Mouse (Mus musculus) embryonic facial prominence, embryonic 11.5 days (tissue): ENCODE data around the gene Fezf2. TPM values are rescaled to one million over a fixed set of nuclear protein-coding genes. Genes with fewer than 3 reads are reported as not detected.

Experiments
- ATAC-seq: fragments of 200-750 bp; cut with Nextera tagmentation; replicated peaks from 2 replicates; pipeline ENCODE4 v1.8.0; 2017; ENCODE audit warnings: low read depth; ENCODE audit not compliant: insufficient number of reproducible peaks, low FRiP score, low TSS enrichment
- DNase-seq: peaks from one replicate; pipeline ENCODE4 v3.0.0-alpha.2; 2015; ENCODE audit warnings: low spot score
- H3K27ac ChIP-seq: fragments of 300-500 bp; sonication (generic); replicated peaks from 2 replicates; pipeline ENCODE4 v1.5.1; 2014; ENCODE audit warnings: mild to moderate bottlenecking, low read depth, low read length, control low read depth
- H3K27me3 ChIP-seq: fragments of 300-500 bp; sonication (generic); 2 replicates; pipeline ENCODE4 v1.6.1; 2014; ENCODE audit warnings: mild to moderate bottlenecking, low read length, moderate library complexity, mixed read lengths; ENCODE audit not compliant: control insufficient read depth, insufficient read depth
- H3K36me3 ChIP-seq: fragments of 300-500 bp; sonication (generic); replicated peaks from 2 replicates; pipeline ENCODE4 v1.6.1; 2014; ENCODE audit warnings: low read depth, mild to moderate bottlenecking, low read length, moderate library complexity, mixed read lengths; ENCODE audit not compliant: control insufficient read depth, insufficient read depth
- H3K4me1 ChIP-seq: fragments of 300-500 bp; sonication (generic); 2 replicates; pipeline ENCODE4 v1.6.1; 2014; ENCODE audit warnings: low read length, mixed read lengths; ENCODE audit not compliant: control insufficient read depth, insufficient read depth
- H3K4me2 ChIP-seq: fragments of 300-500 bp; sonication (generic); 2 replicates; pipeline ENCODE4 v1.6.1; 2014; ENCODE audit warnings: low read depth, mild to moderate bottlenecking, control low read depth, low read length, moderate library complexity
- H3K4me3 ChIP-seq: fragments of 300-500 bp; sonication (generic); 2 replicates; pipeline ENCODE4 v1.5.1; 2014; ENCODE audit warnings: low read depth, low read length, control low read depth
- H3K9ac ChIP-seq: fragments of 300-500 bp; sonication (generic); replicated peaks from 2 replicates; pipeline ENCODE4 v1.6.1; 2014; ENCODE audit warnings: mild to moderate bottlenecking, control low read depth, low read length
- H3K9me3 ChIP-seq: fragments of 300-500 bp; sonication (generic); replicated peaks from 2 replicates; pipeline ENCODE4 v1.6.1; 2016; ENCODE audit warnings: mild to moderate bottlenecking, low read length, inconsistent platforms, mixed read lengths; ENCODE audit not compliant: control insufficient read depth
- WGBS: fragments of 180-500 bp; shearing (Covaris S2); extraction: QIAGEN DNeasy Blood & Tissue Kit; methylation state at CpG from one replicate; pipeline ENCODE4 v1.1.7; 2014; 5-methylcytosine and 5-hydroxymethylcytosine counted together
- polyA plus RNA-seq: library from polyadenylated mRNA; unstranded; fragments of >200 nt; fragmentation: Nextera tagmentation; extraction: Ambion mirVana; gene quantifications from 2 replicates; pipeline ENCODE4 v1.2.1, GENCODE M21; 2014

Fezf2 gene
- polyA plus RNA-seq, 1 experiment from 2014 or later: 3.9 TPM

DNA sequence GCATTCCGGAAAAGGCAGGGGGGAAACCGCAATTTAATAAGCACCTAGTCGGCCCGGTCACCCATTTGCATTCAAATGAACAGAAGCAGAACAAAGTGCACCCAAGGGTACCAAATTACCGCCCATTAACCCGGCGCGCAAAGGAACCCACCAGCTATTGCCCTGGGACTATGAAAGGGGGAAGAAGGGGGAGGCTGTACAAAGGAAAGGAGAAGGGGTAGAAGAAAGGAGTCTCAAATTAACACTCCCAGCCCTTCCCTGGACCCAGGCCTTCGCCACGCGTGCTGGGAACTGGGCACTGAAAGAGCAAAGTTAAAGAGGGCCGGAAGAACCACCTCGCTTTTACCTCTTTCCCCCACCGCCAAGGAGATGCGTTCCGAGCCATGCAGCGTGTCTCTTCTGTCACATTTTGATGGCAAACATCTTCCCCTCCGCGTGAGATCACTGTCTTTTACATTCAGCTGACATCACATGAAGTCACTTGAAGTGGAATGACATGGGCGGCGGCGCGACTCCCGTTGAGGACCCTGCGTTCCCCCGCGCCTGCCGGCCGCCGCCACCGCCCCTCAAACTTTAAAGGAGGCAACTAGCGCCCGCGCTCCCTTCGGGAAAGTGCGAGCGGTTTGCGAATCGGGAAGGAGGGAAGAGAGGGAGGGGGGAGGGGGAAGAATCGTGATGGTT, 2.6 kb downstream of the Fezf2 start:
- Histone ChIP-seq H3K27me3 (peaks cover 81% of the 10 kb centered on the region), H3K4me1 (0 out of 2 replicates have a peak, but pooled peaks cover 6% of the 10 kb centered on the region), H3K4me3 (peak overlapping the region; percentile 18), H3K9me3 (no peaks in the 10 kb centered on the region), H3K4me2 (no peak overlapping the region), H3K9ac (no peak overlapping the region), H3K27ac (no peak overlapping the region), H3K36me3 (no peaks in the 10 kb centered on the region)
- WGBS: 0% methylated on average over 39 of the region's 40 CpGs
- no peak for ATAC-seq
- DNase-seq: peak; percentile 29

DNA sequence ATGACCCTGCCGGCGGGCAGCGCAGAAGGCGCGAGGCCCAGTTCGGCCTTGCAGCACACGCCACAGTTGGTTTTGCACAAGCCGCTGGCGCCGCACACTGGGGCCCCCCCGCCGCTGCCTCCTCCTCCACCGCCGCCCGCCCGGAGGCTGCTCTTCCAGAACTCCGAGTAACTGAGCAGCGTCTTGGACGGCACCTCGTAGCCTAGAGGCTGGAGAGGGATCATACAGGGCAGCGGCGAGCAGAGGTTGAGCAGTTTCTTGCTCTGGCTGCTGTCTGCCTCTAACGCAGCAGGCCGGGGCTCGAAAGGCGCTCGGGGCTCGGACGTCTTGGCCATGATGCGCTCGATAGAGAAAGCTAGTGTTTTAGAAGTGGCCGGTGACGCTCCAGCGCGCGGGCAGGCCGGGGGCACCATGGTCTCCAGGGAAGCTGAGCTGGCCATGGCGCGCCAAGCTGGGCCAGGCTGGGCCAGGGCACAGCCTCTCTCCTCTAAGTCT, 3.2 kb downstream of the Fezf2 start:
- Histone ChIP-seq H3K36me3 (no peaks in the 10 kb centered on the region), H3K4me2 (peak overlapping the region; percentile 21; the same call in 1 of the 2 replicates), H3K4me3 (peak overlapping the region; percentile 18), H3K27ac (no peak overlapping the region), H3K9me3 (no peaks in the 10 kb centered on the region), H3K9ac (peak overlapping the region; percentile 28; the same call in 1 of the 2 replicates), H3K4me1 (0 out of 2 replicates have a peak, but pooled peaks cover 6% of the 10 kb centered on the region), H3K27me3 (peaks cover 84% of the 10 kb centered on the region)
- WGBS: under 1% methylated on average over 39 of the region's 39 CpGs
- ATAC-seq (no peak), DNase-seq (peak; percentile 42)

DNA sequence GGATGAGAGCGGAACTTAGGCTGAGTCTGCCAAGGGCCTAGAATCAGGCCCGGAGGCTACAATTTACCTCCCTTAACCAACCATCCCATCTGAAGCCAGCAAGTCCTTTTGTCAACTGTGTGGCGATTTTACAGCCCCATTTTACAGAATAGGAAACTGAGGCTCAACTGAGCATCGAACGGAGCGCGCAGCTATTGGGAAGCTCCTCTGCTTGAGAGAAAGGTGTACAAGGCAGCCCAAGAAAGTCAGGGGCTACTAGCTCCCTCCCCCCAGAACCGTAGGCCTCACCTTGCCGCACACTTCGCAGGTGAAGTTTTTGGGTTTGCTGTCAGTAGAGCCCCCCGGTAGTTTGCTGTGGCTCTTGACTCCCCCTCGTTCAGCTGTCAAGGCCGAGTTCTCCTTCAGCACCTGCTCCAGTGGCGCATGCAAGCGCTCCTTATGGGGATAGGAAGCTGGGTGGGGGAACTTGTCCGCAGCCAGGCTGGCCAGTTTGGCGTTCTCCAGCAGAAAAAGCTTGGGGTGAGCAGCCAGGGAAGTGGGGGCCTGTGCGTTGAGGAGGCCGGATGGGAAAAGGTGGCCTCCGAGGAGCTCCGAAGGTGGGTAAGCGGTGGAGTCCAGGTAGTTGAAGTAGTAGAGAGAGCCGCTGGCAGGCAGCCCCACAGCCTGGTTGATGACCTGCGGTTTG, 3.8 kb downstream of the Fezf2 start:
- Histone ChIP-seq H3K27me3 (peaks cover 85% of the 10 kb centered on the region), H3K9ac (peak overlapping the region; percentile 28; the same call in 1 of the 2 replicates), H3K4me3 (peak overlapping the region; percentile 21), H3K9me3 (no peaks in the 10 kb centered on the region), H3K4me1 (0 out of 2 replicates have a peak, but pooled peaks cover 6% of the 10 kb centered on the region), H3K27ac (no peak overlapping the region), H3K4me2 (peak overlapping the region; percentile 21; the same call in 1 of the 2 replicates), H3K36me3 (no peaks in the 10 kb centered on the region)
- no peak for DNase-seq
- ATAC-seq: no peak
- 2% methylated on average over 24 of the region's 24 CpGs for WGBS

DNA sequence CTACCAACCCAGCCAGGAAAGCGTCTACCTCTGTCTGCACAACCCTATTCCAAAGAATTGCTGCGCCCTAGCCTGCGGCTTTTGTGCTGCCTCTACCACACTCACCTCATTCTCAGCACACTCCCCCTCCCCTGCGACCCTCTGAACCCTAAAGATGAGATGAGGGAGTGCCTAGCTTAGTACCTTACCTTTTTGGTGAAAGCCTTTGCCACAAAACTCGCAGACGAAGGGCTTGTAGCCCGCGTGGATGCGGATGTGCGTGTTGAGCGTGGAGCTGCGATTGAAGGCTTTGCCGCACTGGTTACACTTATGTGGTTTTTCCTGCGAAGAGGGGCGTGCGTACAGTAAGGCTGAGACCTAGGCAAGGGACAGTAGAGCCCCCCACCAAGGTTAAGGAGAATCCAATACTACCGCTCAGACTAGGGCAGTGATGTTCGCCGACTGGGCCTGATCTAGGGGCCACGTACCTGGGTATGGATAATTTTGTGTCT, 4.5 kb downstream of the Fezf2 start:
- DNase-seq (peak; percentile 48), ATAC-seq (no peak)
- WGBS: 2% methylated on average over 20 of the region's 20 CpGs
- peak overlapping the region; percentile 21 for H3K4me3 ChIP-seq
- no peak overlapping the region for H3K27ac ChIP-seq
- no peak overlapping the region; the same call in 1 of the 2 replicates for H3K9ac ChIP-seq
- H3K9me3 ChIP-seq: no peaks in the 10 kb centered on the region
- H3K4me2 ChIP-seq: peak overlapping the region; percentile 16; the same call in 1 of the 2 replicates
- H3K4me1 ChIP-seq: 0 out of 2 replicates have a peak, but pooled peaks cover 6% of the 10 kb centered on the region
- peaks cover 79% of the 10 kb centered on the region for H3K27me3 ChIP-seq
- no peaks in the 10 kb centered on the region for H3K36me3 ChIP-seq

DNA sequence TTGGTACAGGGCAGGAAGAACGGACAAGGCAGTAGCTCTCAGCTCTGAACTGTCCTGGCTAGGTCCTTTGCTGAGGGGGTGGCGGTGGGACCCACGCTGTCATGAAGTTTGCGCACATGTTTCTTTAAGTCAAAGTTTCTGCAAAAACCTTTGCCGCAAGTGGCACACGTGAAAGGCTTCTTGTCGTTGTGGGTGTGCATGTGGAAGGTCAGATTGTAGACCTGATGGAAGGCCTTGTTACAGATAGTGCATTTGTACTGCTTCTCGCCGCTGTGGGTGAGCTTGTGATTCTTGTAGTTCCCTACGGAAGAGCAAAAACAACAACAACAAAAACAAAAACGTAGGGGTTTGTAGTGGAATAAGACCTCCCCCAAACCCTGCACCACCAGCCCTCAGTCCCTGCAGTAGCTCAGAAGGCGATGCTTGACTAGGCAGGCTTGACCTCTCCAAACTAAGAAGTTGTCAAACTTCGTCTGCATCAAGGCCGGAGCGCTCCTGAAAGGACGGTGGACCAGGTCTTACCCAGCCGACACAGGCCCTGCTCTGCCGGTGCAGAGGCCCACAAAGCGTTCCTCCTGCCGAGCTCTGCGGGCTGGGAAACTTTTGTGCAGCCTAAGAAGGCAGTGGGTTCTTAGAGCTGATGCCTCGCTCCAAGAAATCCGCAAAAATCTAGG, 5.4 kb downstream of the Fezf2 start:
- no peaks in the 10 kb centered on the region for H3K9me3 ChIP-seq
- peaks cover 6% of the 10 kb centered on the region; the same call in 1 of the 2 replicates for H3K4me1 ChIP-seq
- H3K36me3 ChIP-seq: no peaks in the 10 kb centered on the region
- ATAC-seq: no peak
- H3K4me3 ChIP-seq: no peak overlapping the region
- H3K9ac ChIP-seq: no peak overlapping the region; the same call in 1 of the 2 replicates
- 1% methylated on average over 23 of the region's 23 CpGs for WGBS
- H3K27ac ChIP-seq: no peak overlapping the region
- peak; percentile 36 for DNase-seq
- H3K27me3 ChIP-seq: peaks cover 78% of the 10 kb centered on the region
- H3K4me2 ChIP-seq: no peak overlapping the region

DNA sequence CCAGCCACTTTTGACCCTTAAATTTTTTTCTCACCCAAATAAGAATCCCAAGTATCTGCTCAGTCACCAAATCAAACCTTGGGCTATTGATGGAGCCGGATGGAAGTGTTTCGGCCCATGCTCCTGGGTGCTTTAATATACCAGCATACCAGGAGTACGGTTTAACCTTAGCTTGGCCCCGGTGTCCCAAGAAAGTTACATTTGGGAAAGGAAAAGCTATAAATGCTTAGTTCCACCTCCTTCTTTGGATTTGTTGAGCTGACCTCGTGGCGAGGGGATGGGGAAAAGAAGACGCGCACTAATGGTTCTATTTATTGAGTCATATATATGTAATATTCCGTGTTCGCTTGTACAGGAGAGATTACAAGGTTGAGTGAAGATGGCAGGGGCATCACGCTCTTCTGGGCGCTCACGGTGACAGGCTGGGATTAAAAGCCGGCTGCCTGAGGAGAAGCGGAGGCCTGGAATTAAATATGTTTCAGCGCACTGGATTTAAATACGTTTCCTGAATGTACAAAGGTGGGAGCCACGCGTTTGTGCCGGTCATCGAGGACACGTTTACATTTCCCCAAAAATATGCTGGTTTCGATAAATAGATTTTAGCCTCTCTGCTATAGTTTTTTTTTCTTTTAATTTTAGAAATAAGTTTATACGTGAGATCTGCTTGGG, 6.1 kb downstream of the Fezf2 start:
- no peak overlapping the region for H3K4me3 ChIP-seq
- no peaks in the 10 kb centered on the region for H3K9me3 ChIP-seq
- DNase-seq (no peak), ATAC-seq (no peak)
- H3K27ac ChIP-seq: no peak overlapping the region
- H3K9ac ChIP-seq: no peak overlapping the region
- H3K4me2 ChIP-seq: no peak overlapping the region
- WGBS: 2% methylated on average over 24 of the region's 24 CpGs
- H3K27me3 ChIP-seq: peaks cover 80% of the 10 kb centered on the region
- H3K36me3 ChIP-seq: no peaks in the 10 kb centered on the region
- H3K4me1 ChIP-seq: peaks cover 6% of the 10 kb centered on the region; the same call in 1 of the 2 replicates

DNA sequence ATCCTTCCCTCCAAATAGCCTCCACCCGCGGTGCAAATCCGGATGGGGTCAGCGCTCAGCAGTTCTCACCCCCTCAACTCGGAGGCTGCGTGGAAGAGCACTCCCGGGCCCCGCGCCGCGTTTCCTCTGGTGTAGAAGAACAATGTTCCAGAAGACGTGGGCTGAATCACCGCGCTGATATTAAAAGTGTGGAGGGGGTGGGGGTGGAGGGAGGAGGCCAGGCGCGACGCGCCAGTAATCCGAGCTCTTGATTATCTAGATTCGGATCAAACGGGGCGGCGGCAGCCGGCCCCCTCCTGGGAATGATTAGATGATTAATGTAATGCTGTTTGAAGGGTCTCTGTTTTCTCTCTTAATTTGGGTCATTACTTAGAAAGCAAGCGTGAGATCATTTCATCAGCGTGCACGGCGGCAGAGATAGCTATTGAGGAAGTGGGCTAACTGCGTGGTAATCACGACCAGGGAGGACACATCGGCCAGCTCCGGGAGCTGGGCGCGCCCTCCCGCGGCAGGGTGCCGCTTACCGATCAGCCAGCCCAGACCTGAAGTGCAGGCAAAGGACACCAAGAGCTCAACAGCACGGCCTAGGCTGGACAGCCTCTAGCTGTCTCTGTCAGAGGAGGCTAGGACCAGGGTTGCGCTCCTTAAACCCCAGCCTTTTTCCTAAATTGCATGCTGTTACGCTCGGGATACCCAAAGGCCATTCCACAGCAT, 6.8 kb downstream of the Fezf2 start:
- Histone ChIP-seq H3K4me2 (no peak overlapping the region), H3K9ac (no peak overlapping the region), H3K9me3 (no peaks in the 10 kb centered on the region), H3K4me1 (peaks cover 6% of the 10 kb centered on the region; the same call in 1 of the 2 replicates), H3K27ac (no peak overlapping the region), H3K4me3 (no peak overlapping the region), H3K36me3 (no peaks in the 10 kb centered on the region), H3K27me3 (peaks cover 76% of the 10 kb centered on the region)
- ATAC-seq: peak; percentile 7; the same call in 1 of the 2 replicates
- DNase-seq: peak; percentile 50
- under 1% methylated on average over 42 of the region's 42 CpGs for WGBS
